Mouse (Mus musculus): ENCODE results near the gene Rarg. TPM values are rescaled to one million over a fixed set of nuclear protein-coding genes. Genes with fewer than 3 reads are reported as not detected.
A peak's percentile ranks its signal among the peaks of the same experiment; 100 is the strongest.
"Not testable (repeated sequence)": the region's sequence is repeated elsewhere in the genome, so short reads cannot be mapped to it uniquely, and the experiment has no call there.

Rarg gene
- total RNA-seq, 2 experiments from 2014 or later: 1.5 to 5.2 TPM

- no peak for ATAC-seq (replicated peaks; ENCODE audit: low FRiP score, poor library complexity, severe bottlenecking)
These were observed 14.7 kb downstream of the Rarg start for GRCm38 (mm10) chr15:102242404-102243228.

GRCm38 (mm10) chr15:102240607-102241006, 16.7 kb downstream of the Rarg start:
- ATAC-seq (replicated peaks; ENCODE audit: low FRiP score, poor library complexity, severe bottlenecking): no peak

GRCm38 (mm10) chr15:102239851-102240250, 17.5 kb downstream of the Rarg start:
- ATAC-seq (replicated peaks; ENCODE audit: low FRiP score, poor library complexity, severe bottlenecking): no peak

- peak; percentile 60; the same call in 1 of the 2 replicates for ATAC-seq (replicated peaks; ENCODE audit: low FRiP score, poor library complexity, severe bottlenecking)
These were observed 18.1 kb downstream of the Rarg start for GRCm38 (mm10) chr15:102239260-102239590.

GRCm38 (mm10) chr15:102238543-102239259, 18.6 kb downstream of the Rarg start:
- ATAC-seq (replicated peaks; ENCODE audit: low FRiP score, poor library complexity, severe bottlenecking): no peak

- ATAC-seq (replicated peaks; ENCODE audit: low FRiP score, poor library complexity, severe bottlenecking): no peak
These were observed 21.8 kb downstream of the Rarg start for GRCm38 (mm10) chr15:102235371-102236027.

- ATAC-seq (replicated peaks; ENCODE audit: low FRiP score, poor library complexity, severe bottlenecking): no peak
These were observed 23.4 kb downstream of the Rarg start for GRCm38 (mm10) chr15:102233896-102234295.

- ATAC-seq (replicated peaks; ENCODE audit: low FRiP score, poor library complexity, severe bottlenecking): no peak
These were observed 24.6 kb downstream of the Rarg start for GRCm38 (mm10) chr15:102232764-102233163.

GRCm38 (mm10) chr15:102231748-102232147, 25.6 kb downstream of the Rarg start, which contains the start of gene Itgb7:
TSS of gene Itgb7 (minus strand) at chr15:102231944.
- ATAC-seq (replicated peaks; ENCODE audit: low FRiP score, poor library complexity, severe bottlenecking): peak; percentile 65

GRCm38 (mm10) chr15:102230408-102231321, 26.7 kb downstream of the Rarg start:
- no peak for ATAC-seq (replicated peaks; ENCODE audit: low FRiP score, poor library complexity, severe bottlenecking)

- not testable (repeated sequence) for ATAC-seq (replicated peaks; ENCODE audit: low FRiP score, poor library complexity, severe bottlenecking)
These were observed 31.7 kb downstream of the Rarg start for GRCm38 (mm10) chr15:102225619-102226018.

GRCm38 (mm10) chr15:102224992-102225617, 32.2 kb downstream of the Rarg start:
- ATAC-seq (replicated peaks; ENCODE audit: low FRiP score, poor library complexity, severe bottlenecking): peak; percentile 60

GRCm38 (mm10) chr15:102224186-102224991, 32.9 kb downstream of the Rarg start:
- peak; percentile 81 for ATAC-seq (replicated peaks; ENCODE audit: low FRiP score, poor library complexity, severe bottlenecking)

- ATAC-seq (replicated peaks; ENCODE audit: low FRiP score, poor library complexity, severe bottlenecking): no peak
These were observed 34.9 kb downstream of the Rarg start for GRCm38 (mm10) chr15:102222386-102222785.

GRCm38 (mm10) chr15:102217325-102217724, 40.0 kb downstream of the Rarg start:
- no peak for ATAC-seq (replicated peaks; ENCODE audit: low FRiP score, poor library complexity, severe bottlenecking)

- 0 out of 2 replicates have a peak, but pooled peaks have one; percentile 26 for ATAC-seq (replicated peaks; ENCODE audit: low FRiP score, poor library complexity, severe bottlenecking)
These were observed 40.7 kb downstream of the Rarg start for GRCm38 (mm10) chr15:102216459-102217228.

- no peak for ATAC-seq (replicated peaks; ENCODE audit: low FRiP score, poor library complexity, severe bottlenecking)
These were observed 41.7 kb downstream of the Rarg start for GRCm38 (mm10) chr15:102215624-102216023.
